Mouse (Mus musculus): Measurements from ENCODE around the gene Sik2. TPM values are rescaled to one million over a fixed set of nuclear protein-coding genes. Genes with fewer than 3 reads are reported as not detected.

The Sik2 gene
- polyA plus RNA-seq, 1 experiment from 2014 or later: 19.7 TPM

- no peak overlapping the region for H3K27ac ChIP-seq (ENCODE audit: low read length)
- H3K9me3 ChIP-seq (ENCODE audit: control insufficient read depth, low read length): no peaks in the 10 kb centered on the region
- H3K4me1 ChIP-seq (replicated peaks; ENCODE audit: control insufficient read depth, insufficient read depth, low read length): no peaks in the 10 kb centered on the region
- WGBS: 89% methylated on average over 6 of the region's 6 CpGs
- no peak overlapping the region for H3K9ac ChIP-seq (ENCODE audit: low read length)
- H3K27me3 ChIP-seq (ENCODE audit: control insufficient read depth, insufficient read depth, low read depth, low read length): no peaks in the 10 kb centered on the region
- H3K4me2 ChIP-seq (ENCODE audit: low read depth, low read length): no peak overlapping the region
- peaks cover 39% of the 10 kb centered on the region for H3K36me3 ChIP-seq (ENCODE audit: control insufficient read depth, insufficient read depth, low read length)
- H3K4me3 ChIP-seq (ENCODE audit: low read length): no peak overlapping the region
- ATAC-seq (ENCODE audit: low read depth): no peak
Observed at GRCm38 (mm10) chr9:50874031-50874430, 134.8 kb downstream of the Sik2 start.

GRCm38 (mm10) chr9:50873210-50873609, 135.7 kb downstream of the Sik2 start:
- no peak overlapping the region for H3K9ac ChIP-seq (ENCODE audit: low read length)
- H3K27ac ChIP-seq (ENCODE audit: low read length): no peak overlapping the region
- peaks cover 40% of the 10 kb centered on the region for H3K36me3 ChIP-seq (ENCODE audit: control insufficient read depth, insufficient read depth, low read length)
- no peaks in the 10 kb centered on the region for H3K27me3 ChIP-seq (ENCODE audit: control insufficient read depth, insufficient read depth, low read depth, low read length)
- ATAC-seq (ENCODE audit: low read depth): no peak
- H3K9me3 ChIP-seq (ENCODE audit: control insufficient read depth, low read length): no peaks in the 10 kb centered on the region
- H3K4me1 ChIP-seq (replicated peaks; ENCODE audit: control insufficient read depth, insufficient read depth, low read length): no peaks in the 10 kb centered on the region
- H3K4me3 ChIP-seq (ENCODE audit: low read length): no peak overlapping the region
- H3K4me2 ChIP-seq (ENCODE audit: low read depth, low read length): no peak overlapping the region
- 91% methylated on average over 9 of the region's 9 CpGs for WGBS

- Histone ChIP-seq H3K4me1 (replicated peaks; ENCODE audit: control insufficient read depth, insufficient read depth, low read length) (0 out of 2 replicates have a peak, but pooled peaks cover 4% of the 10 kb centered on the region), H3K27me3 (ENCODE audit: control insufficient read depth, insufficient read depth, low read depth, low read length) (no peaks in the 10 kb centered on the region), H3K4me2 (ENCODE audit: low read depth, low read length) (no peak overlapping the region), H3K9ac (ENCODE audit: low read length) (no peak overlapping the region), H3K9me3 (ENCODE audit: control insufficient read depth, low read length) (no peaks in the 10 kb centered on the region), H3K4me3 (ENCODE audit: low read length) (no peak overlapping the region), H3K27ac (ENCODE audit: low read length) (no peak overlapping the region), H3K36me3 (ENCODE audit: control insufficient read depth, insufficient read depth, low read length) (peaks cover 47% of the 10 kb centered on the region)
- no peak for ATAC-seq (ENCODE audit: low read depth)
- WGBS: 86% methylated on average over 2 of the region's 2 CpGs
Observed at GRCm38 (mm10) chr9:50868182-50868581, 140.7 kb downstream of the Sik2 start.

- H3K4me2 ChIP-seq (ENCODE audit: low read depth, low read length): no peak overlapping the region
- no peak overlapping the region for H3K27ac ChIP-seq (ENCODE audit: low read length)
- 0 out of 2 replicates have a peak, but pooled peaks cover 4% of the 10 kb centered on the region for H3K4me1 ChIP-seq (replicated peaks; ENCODE audit: control insufficient read depth, insufficient read depth, low read length)
- no peak overlapping the region for H3K9ac ChIP-seq (ENCODE audit: low read length)
- H3K9me3 ChIP-seq (ENCODE audit: control insufficient read depth, low read length): no peaks in the 10 kb centered on the region
- no peak for ATAC-seq (ENCODE audit: low read depth)
- H3K36me3 ChIP-seq (ENCODE audit: control insufficient read depth, insufficient read depth, low read length): peaks cover 55% of the 10 kb centered on the region
- 91% methylated on average over 6 of the region's 6 CpGs for WGBS
- H3K4me3 ChIP-seq (ENCODE audit: low read length): no peak overlapping the region
- no peaks in the 10 kb centered on the region for H3K27me3 ChIP-seq (ENCODE audit: control insufficient read depth, insufficient read depth, low read depth, low read length)
Observed at GRCm38 (mm10) chr9:50867015-50867414, 141.9 kb downstream of the Sik2 start.

GRCm38 (mm10) chr9:50865803-50866202, 143.1 kb downstream of the Sik2 start:
- 67% methylated on average over 8 of the region's 8 CpGs for WGBS
- Histone ChIP-seq H3K27me3 (ENCODE audit: control insufficient read depth, insufficient read depth, low read depth, low read length) (no peaks in the 10 kb centered on the region), H3K27ac (ENCODE audit: low read length) (no peak overlapping the region)

GRCm38 (mm10) chr9:50864877-50865276, 144.0 kb downstream of the Sik2 start:
- no peak for ATAC-seq (ENCODE audit: low read depth)
- no peak overlapping the region for H3K9ac ChIP-seq (ENCODE audit: low read length)
- no peak overlapping the region for H3K4me3 ChIP-seq (ENCODE audit: low read length)
- H3K27ac ChIP-seq (ENCODE audit: low read length): no peak overlapping the region
- no peaks in the 10 kb centered on the region for H3K9me3 ChIP-seq (ENCODE audit: control insufficient read depth, low read length)
- H3K27me3 ChIP-seq (ENCODE audit: control insufficient read depth, insufficient read depth, low read depth, low read length): no peaks in the 10 kb centered on the region
- H3K4me1 ChIP-seq (replicated peaks; ENCODE audit: control insufficient read depth, insufficient read depth, low read length): 0 out of 2 replicates have a peak, but pooled peaks cover 4% of the 10 kb centered on the region
- H3K4me2 ChIP-seq (ENCODE audit: low read depth, low read length): no peak overlapping the region
- WGBS: 64% methylated on average over 5 of the region's 5 CpGs
- peaks cover 53% of the 10 kb centered on the region for H3K36me3 ChIP-seq (ENCODE audit: control insufficient read depth, insufficient read depth, low read length)

More at GRCm38 (mm10) chr9:50865803-50866202, 143.1 kb downstream of the Sik2 start:
- H3K9ac ChIP-seq (ENCODE audit: low read length): no peak overlapping the region
- no peaks in the 10 kb centered on the region for H3K9me3 ChIP-seq (ENCODE audit: control insufficient read depth, low read length)
- no peak overlapping the region for H3K4me2 ChIP-seq (ENCODE audit: low read depth, low read length)
- H3K4me3 ChIP-seq (ENCODE audit: low read length): no peak overlapping the region
- H3K4me1 ChIP-seq (replicated peaks; ENCODE audit: control insufficient read depth, insufficient read depth, low read length): 0 out of 2 replicates have a peak, but pooled peaks cover 4% of the 10 kb centered on the region
- H3K36me3 ChIP-seq (ENCODE audit: control insufficient read depth, insufficient read depth, low read length): peaks cover 57% of the 10 kb centered on the region
- no peak; the same call in 1 of the 2 replicates for ATAC-seq (ENCODE audit: low read depth)

- Histone ChIP-seq H3K36me3 (ENCODE audit: control insufficient read depth, insufficient read depth, low read length) (peaks cover 54% of the 10 kb centered on the region), H3K4me3 (ENCODE audit: low read length) (no peak overlapping the region), H3K9ac (ENCODE audit: low read length) (no peak overlapping the region), H3K9me3 (ENCODE audit: control insufficient read depth, low read length) (no peaks in the 10 kb centered on the region), H3K27ac (ENCODE audit: low read length) (no peak overlapping the region), H3K4me2 (ENCODE audit: low read depth, low read length) (no peak overlapping the region), H3K27me3 (ENCODE audit: control insufficient read depth, insufficient read depth, low read depth, low read length) (no peaks in the 10 kb centered on the region), H3K4me1 (replicated peaks; ENCODE audit: control insufficient read depth, insufficient read depth, low read length) (0 out of 2 replicates have a peak, but pooled peaks cover 4% of the 10 kb centered on the region)
- WGBS: 73% methylated on average over 4 of the region's 4 CpGs
- no peak for ATAC-seq (ENCODE audit: low read depth)
Observed at GRCm38 (mm10) chr9:50863824-50864223, 145.0 kb downstream of the Sik2 start.

- 88% methylated on average over 18 of the region's 18 CpGs for WGBS
- no peak for ATAC-seq (ENCODE audit: low read depth)
- Histone ChIP-seq H3K36me3 (ENCODE audit: control insufficient read depth, insufficient read depth, low read length) (peaks cover 34% of the 10 kb centered on the region), H3K9me3 (ENCODE audit: control insufficient read depth, low read length) (no peaks in the 10 kb centered on the region), H3K4me3 (ENCODE audit: low read length) (no peak overlapping the region), H3K4me2 (ENCODE audit: low read depth, low read length) (no peak overlapping the region), H3K27ac (ENCODE audit: low read length) (no peak overlapping the region), H3K4me1 (replicated peaks; ENCODE audit: control insufficient read depth, insufficient read depth, low read length) (peaks cover 12% of the 10 kb centered on the region; the same call in 1 of the 2 replicates), H3K27me3 (ENCODE audit: control insufficient read depth, insufficient read depth, low read depth, low read length) (no peaks in the 10 kb centered on the region), H3K9ac (ENCODE audit: low read length) (no peak overlapping the region)
Observed at GRCm38 (mm10) chr9:50861119-50861839, 147.6 kb downstream of the Sik2 start.

- Histone ChIP-seq H3K9ac (ENCODE audit: low read length) (no peak overlapping the region), H3K27me3 (ENCODE audit: control insufficient read depth, insufficient read depth, low read depth, low read length) (no peaks in the 10 kb centered on the region), H3K4me1 (replicated peaks; ENCODE audit: control insufficient read depth, insufficient read depth, low read length) (peaks cover 10% of the 10 kb centered on the region; the same call in 1 of the 2 replicates), H3K9me3 (ENCODE audit: control insufficient read depth, low read length) (no peaks in the 10 kb centered on the region), H3K4me2 (ENCODE audit: low read depth, low read length) (no peak overlapping the region), H3K27ac (ENCODE audit: low read length) (no peak overlapping the region), H3K36me3 (ENCODE audit: control insufficient read depth, insufficient read depth, low read length) (peaks cover 29% of the 10 kb centered on the region; the same call in 1 of the 2 replicates), H3K4me3 (ENCODE audit: low read length) (no peak overlapping the region)
- ATAC-seq (ENCODE audit: low read depth): no peak
- WGBS: 73% methylated on average over 6 of the region's 6 CpGs
Observed at GRCm38 (mm10) chr9:50858681-50859080, 150.2 kb downstream of the Sik2 start.

Data from lung, embryonic 16.5 days (tissue).